Mouse (Mus musculus) midbrain, embryonic 13.5 days (tissue): ENCODE data around the gene Ski. TPM values are rescaled to one million over a fixed set of nuclear protein-coding genes. Genes with fewer than 3 reads are reported as not detected.

Experiments used
- ATAC-seq: fragments of 200-750 bp; cut with Nextera tagmentation; 2 replicates; pipeline ENCODE4 v1.8.0; 2017; ENCODE audit warnings: mild to moderate bottlenecking, moderate TSS enrichment, moderate library complexity
- H3K27ac ChIP-seq: fragments of 300-500 bp; sonication (generic); 2 replicates; pipeline ENCODE4 v1.5.1; 2015; ENCODE audit warnings: inconsistent platforms, mild to moderate bottlenecking, moderate library complexity
- H3K27me3 ChIP-seq: fragments of 300-500 bp; sonication (generic); 2 replicates; pipeline ENCODE4 v1.6.1; 2015; ENCODE audit warnings: mild to moderate bottlenecking, inconsistent platforms
- H3K36me3 ChIP-seq: fragments of 300-500 bp; sonication (generic); 2 replicates; pipeline ENCODE4 v1.6.1; 2015; ENCODE audit warnings: mild to moderate bottlenecking, inconsistent platforms
- H3K4me1 ChIP-seq: fragments of 300-500 bp; sonication (generic); replicated peaks from 2 replicates; pipeline ENCODE4 v1.6.1; 2015; ENCODE audit warnings: inconsistent platforms
- H3K4me2 ChIP-seq: fragments of 300-500 bp; sonication (generic); replicated peaks from 2 replicates; pipeline ENCODE4 v1.6.1; 2015; ENCODE audit warnings: moderate library complexity, mild to moderate bottlenecking, inconsistent platforms
- H3K4me3 ChIP-seq: fragments of 300-500 bp; sonication (generic); replicated peaks from 2 replicates; pipeline ENCODE4 v1.5.1; 2015; ENCODE audit warnings: mild to moderate bottlenecking, inconsistent platforms
- H3K9ac ChIP-seq: fragments of 300-500 bp; sonication (generic); replicated peaks from 2 replicates; pipeline ENCODE4 v1.6.1; 2015; ENCODE audit warnings: mild to moderate bottlenecking, inconsistent platforms
- H3K9me3 ChIP-seq: fragments of 300-500 bp; sonication (generic); 2 replicates; pipeline ENCODE4 v1.6.1; 2016; ENCODE audit warnings: mild to moderate bottlenecking, inconsistent platforms
- WGBS: fragments of 180-500 bp; shearing (Covaris S2); methylation state at CpG from one replicate; pipeline ENCODE4 v1.1.7; 2015; 5-methylcytosine and 5-hydroxymethylcytosine counted together
- polyA plus RNA-seq: library from polyadenylated mRNA; unstranded; fragments of >200 nt; fragmentation: Nextera tagmentation; extraction: Ambion mirVana; gene quantifications from 2 replicates; pipeline ENCODE4 v1.2.1, GENCODE M21; 2015

The Ski gene
- polyA plus RNA-seq, 1 experiment from 2014 or later = 9.9 TPM

- Histone ChIP-seq H3K4me1 (peaks cover 56% of the 10 kb centered on the region), H3K27ac (no peak overlapping the region)
- WGBS = 91% methylated on average over 18 of the region's 18 CpGs
These were observed 37.9 kb downstream of the Ski start for GRCm38 (mm10) chr4:155184248-155185070.

GRCm38 (mm10) chr4:155183201-155183600 is 39.2 kb downstream of the Ski start:
- H3K4me1 ChIP-seq = peaks cover 57% of the 10 kb centered on the region
- no peak overlapping the region for H3K27ac ChIP-seq
- H3K4me3 ChIP-seq = no peak overlapping the region
- H3K36me3 ChIP-seq = no peaks in the 10 kb centered on the region
- H3K4me2 ChIP-seq = no peak overlapping the region
- ATAC-seq = no peak
- no peaks in the 10 kb centered on the region for H3K9me3 ChIP-seq
- 90% methylated on average over 7 of the region's 7 CpGs for WGBS
- no peaks in the 10 kb centered on the region for H3K27me3 ChIP-seq
- no peak overlapping the region for H3K9ac ChIP-seq

More at GRCm38 (mm10) chr4:155184248-155185070, 37.9 kb downstream of the Ski start:
- Histone ChIP-seq H3K4me3 (no peak overlapping the region), H3K9ac (0 out of 2 replicates have a peak overlapping the region, but pooled peaks have one; percentile 26), H3K27me3 (no peaks in the 10 kb centered on the region), H3K4me2 (no peak overlapping the region), H3K36me3 (no peaks in the 10 kb centered on the region), H3K9me3 (no peaks in the 10 kb centered on the region)
- ATAC-seq = no peak

GRCm38 (mm10) chr4:155178981-155179512 is 43.3 kb downstream of the Ski start:
- WGBS = 60% methylated on average over 3 of the region's 3 CpGs
- no peak overlapping the region for H3K9ac ChIP-seq
- no peaks in the 10 kb centered on the region for H3K27me3 ChIP-seq
- ATAC-seq = no peak
- no peaks in the 10 kb centered on the region for H3K9me3 ChIP-seq
- H3K4me3 ChIP-seq = no peak overlapping the region
- H3K4me2 ChIP-seq = peak overlapping the region; percentile 31
- peaks cover 56% of the 10 kb centered on the region for H3K4me1 ChIP-seq
- no peaks in the 10 kb centered on the region for H3K36me3 ChIP-seq
- peak overlapping the region; percentile 68 for H3K27ac ChIP-seq

GRCm38 (mm10) chr4:155178274-155178673 is 44.1 kb downstream of the Ski start:
- ATAC-seq = peak; percentile 51
- WGBS = 8% methylated on average over 6 of the region's 6 CpGs
- Histone ChIP-seq H3K27me3 (no peaks in the 10 kb centered on the region), H3K4me1 (peaks cover 62% of the 10 kb centered on the region), H3K36me3 (no peaks in the 10 kb centered on the region), H3K4me2 (peak overlapping the region; percentile 31), H3K27ac (peak overlapping the region; percentile 68), H3K9me3 (no peaks in the 10 kb centered on the region), H3K9ac (0 out of 2 replicates have a peak overlapping the region, but pooled peaks have one; percentile 44), H3K4me3 (no peak overlapping the region)

- Histone ChIP-seq H3K4me1 (peaks cover 80% of the 10 kb centered on the region), H3K4me2 (no peak overlapping the region), H3K4me3 (no peak overlapping the region), H3K27me3 (no peaks in the 10 kb centered on the region), H3K9me3 (no peaks in the 10 kb centered on the region), H3K27ac (peak overlapping the region; percentile 36), H3K9ac (no peak overlapping the region), H3K36me3 (no peaks in the 10 kb centered on the region)
- ATAC-seq = no peak
- WGBS = 54% methylated on average over 3 of the region's 3 CpGs
These were observed 46.2 kb downstream of the Ski start for GRCm38 (mm10) chr4:155176210-155176609.

GRCm38 (mm10) chr4:155173822-155174785 is 48.3 kb downstream of the Ski start:
- 17% methylated on average over 17 of the region's 17 CpGs for WGBS
- H3K27me3 ChIP-seq = no peaks in the 10 kb centered on the region
- no peak overlapping the region for H3K4me3 ChIP-seq
- peak overlapping the region; percentile 92 for H3K27ac ChIP-seq
- peak overlapping the region; percentile 34 for H3K4me2 ChIP-seq
- H3K9ac ChIP-seq = peak overlapping the region; percentile 51
- H3K36me3 ChIP-seq = no peaks in the 10 kb centered on the region
- ATAC-seq = peak; percentile 1; the same call in 1 of the 2 replicates
- H3K9me3 ChIP-seq = no peaks in the 10 kb centered on the region
- H3K4me1 ChIP-seq = peaks cover 82% of the 10 kb centered on the region

- WGBS = 5% methylated on average over 21 of the region's 21 CpGs
- no peaks in the 10 kb centered on the region for H3K9me3 ChIP-seq
- no peaks in the 10 kb centered on the region for H3K27me3 ChIP-seq
- H3K36me3 ChIP-seq = no peaks in the 10 kb centered on the region
- H3K27ac ChIP-seq = peak overlapping the region; percentile 92
- peak; percentile 87 for ATAC-seq
- H3K9ac ChIP-seq = peak overlapping the region; percentile 51
- peaks cover 73% of the 10 kb centered on the region for H3K4me1 ChIP-seq
- H3K4me2 ChIP-seq = peak overlapping the region; percentile 34
- no peak overlapping the region for H3K4me3 ChIP-seq
These were observed 49.2 kb downstream of the Ski start for GRCm38 (mm10) chr4:155172909-155173821.

GRCm38 (mm10) chr4:155171961-155172533 is 50.3 kb downstream of the Ski start:
- H3K27ac ChIP-seq = no peak overlapping the region
- H3K9me3 ChIP-seq = no peaks in the 10 kb centered on the region
- no peak for ATAC-seq
- WGBS = 73% methylated on average over 5 of the region's 5 CpGs
- no peak overlapping the region for H3K4me3 ChIP-seq
- H3K36me3 ChIP-seq = no peaks in the 10 kb centered on the region
- no peak overlapping the region; the same call in 1 of the 2 replicates for H3K9ac ChIP-seq
- H3K27me3 ChIP-seq = no peaks in the 10 kb centered on the region
- H3K4me2 ChIP-seq = no peak overlapping the region
- H3K4me1 ChIP-seq = peaks cover 62% of the 10 kb centered on the region

- no peaks in the 10 kb centered on the region for H3K9me3 ChIP-seq
- WGBS = 83% methylated on average over 8 of the region's 8 CpGs
- H3K36me3 ChIP-seq = no peaks in the 10 kb centered on the region
- no peak for ATAC-seq
- no peak overlapping the region for H3K4me3 ChIP-seq
- no peaks in the 10 kb centered on the region for H3K27me3 ChIP-seq
- 0 out of 2 replicates have a peak overlapping the region, but pooled peaks have one; percentile 7 for H3K27ac ChIP-seq
- no peak overlapping the region for H3K9ac ChIP-seq
- H3K4me1 ChIP-seq = peaks cover 48% of the 10 kb centered on the region
- H3K4me2 ChIP-seq = no peak overlapping the region
These were observed 51.7 kb downstream of the Ski start for GRCm38 (mm10) chr4:155170614-155171212.

GRCm38 (mm10) chr4:155168835-155169252 is 53.5 kb downstream of the Ski start:
- no peak overlapping the region for H3K4me2 ChIP-seq
- ATAC-seq = no peak
- no peak overlapping the region for H3K27ac ChIP-seq
- H3K9me3 ChIP-seq = no peaks in the 10 kb centered on the region
- no peak overlapping the region for H3K4me3 ChIP-seq
- WGBS = 96% methylated on average over 8 of the region's 8 CpGs
- no peaks in the 10 kb centered on the region for H3K27me3 ChIP-seq
- H3K9ac ChIP-seq = no peak overlapping the region
- no peaks in the 10 kb centered on the region for H3K36me3 ChIP-seq
- H3K4me1 ChIP-seq = peaks cover 52% of the 10 kb centered on the region
